Mouse (Mus musculus) CH12.LX (cell line): ENCODE data around the gene Asb7.

Experiments
- CHD2 ChIP-seq: IDR thresholded peaks from 2 replicates; pipeline ENCODE4 v1.6.1; 2011; ENCODE audit warnings: low read length, improper control_type of control experiment
- CTCF ChIP-seq, 2 experiments: IDR thresholded peaks in 1 of 2; conservative IDR thresholded peaks in 1 of 2; 2 replicates each; pipeline ENCODE4 v1.5.1; 2011 to 2012; ENCODE audit warnings: low read depth in 2 of 2, low read length in 2 of 2, improper control_type of control experiment in 1 of 2, inconsistent platforms in 1 of 2, mild to moderate bottlenecking in 1 of 2, moderate library complexity in 1 of 2
- GABPA ChIP-seq: IDR thresholded peaks from 2 replicates; pipeline ENCODE4 v1.6.1; 2012; ENCODE audit warnings: low read depth, low read length, improper control_type of control experiment, inconsistent platforms; ENCODE audit not compliant: insufficient replicate concordance
- IRF4 ChIP-seq: IDR thresholded peaks from 2 replicates; pipeline ENCODE4 v1.6.1; 2014; ENCODE audit warnings: low read depth, mild to moderate bottlenecking, inconsistent platforms, low read length, improper control_type of control experiment
- POLR2A ChIP-seq: IDR thresholded peaks from 2 replicates; pipeline ENCODE4 v1.6.1; 2011; ENCODE audit warnings: low read depth, mild to moderate bottlenecking, improper control_type of control experiment, low read length
- RAD21 ChIP-seq: IDR thresholded peaks from 2 replicates; pipeline ENCODE4 v1.6.1; 2011; ENCODE audit warnings: low read depth, mild to moderate bottlenecking, low read length, improper control_type of control experiment, moderate library complexity
- ZC3H11A ChIP-seq: IDR thresholded peaks from 2 replicates; pipeline ENCODE4 v1.6.1; 2012; ENCODE audit warnings: low read depth, mild to moderate bottlenecking, inconsistent platforms, low read length, improper control_type of control experiment
- ZKSCAN1 ChIP-seq: IDR thresholded peaks from 2 replicates; pipeline ENCODE4 v1.6.1; 2012; ENCODE audit warnings: low read depth, inconsistent platforms, low read length, improper control_type of control experiment, borderline replicate concordance
- ZNF384 ChIP-seq: IDR thresholded peaks from 2 replicates; pipeline ENCODE4 v1.6.1; 2012; ENCODE audit warnings: low read depth, low read length, improper control_type of control experiment, inconsistent platforms

DNA sequence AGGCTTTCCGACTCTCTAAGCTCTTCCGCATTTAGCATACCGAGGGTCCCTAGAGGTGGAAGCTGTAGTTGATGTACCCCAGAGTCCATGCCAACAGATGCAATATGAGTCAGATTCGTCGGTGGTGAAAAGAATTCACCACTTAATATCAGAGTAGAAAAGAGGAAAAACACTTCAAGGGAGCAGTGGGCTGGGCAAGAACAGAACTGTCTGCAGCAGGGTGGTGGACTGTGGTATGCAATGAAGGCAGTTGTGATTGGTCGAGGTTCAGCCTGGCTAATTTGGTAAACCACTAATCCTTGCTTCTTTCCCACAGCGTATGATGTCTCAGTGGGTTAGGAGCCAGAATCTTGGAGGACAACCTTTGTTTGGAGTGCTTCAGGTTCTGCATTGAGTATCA, 13.3 kb upstream of the Asb7 start:
- no peak for TF ChIP-seq RAD21
- no peak for TF ChIP-seq ZNF384
- no peak for TF ChIP-seq ZC3H11A
- TF ChIP-seq CHD2 = no peak
- no peak for TF ChIP-seq CTCF (conservative IDR thresholded peaks at IDR 0.05 in 1 of 2, IDR thresholded peaks at IDR 0.05 in 1 of 2; ENCODE audit: low read depth in 2 of 2, low read length in 2 of 2)
- TF ChIP-seq GABPA = no peak
- no peak for TF ChIP-seq POLR2A
- TF ChIP-seq ZKSCAN1 = no peak
- TF ChIP-seq IRF4 = no peak
